Mouse (Mus musculus) splenic B cell, adult 2 months (primary cell): ENCODE results near the gene Med27.
A peak's percentile ranks its signal among the peaks of the same experiment; 100 is the strongest.

Experiments
- DNase-seq: peaks from one replicate; pipeline ENCODE4 v3.0.0-alpha.2; 2011; ENCODE audit warnings: low read depth, low spot score
- H3K27me3 ChIP-seq: 2 replicates; pipeline ENCODE4 v1.6.1; 2012; ENCODE audit warnings: mild to moderate bottlenecking, low read length, moderate library complexity, mixed read lengths; ENCODE audit not compliant: control insufficient read depth, poor library complexity, insufficient read depth, severe bottlenecking
- H3K36me3 ChIP-seq: 2 replicates; pipeline ENCODE4 v1.6.1; 2012; ENCODE audit warnings: mild to moderate bottlenecking, low read length, moderate library complexity, mixed read lengths; ENCODE audit not compliant: control insufficient read depth, poor library complexity, insufficient read depth, severe bottlenecking

Gene Med27

DNA sequence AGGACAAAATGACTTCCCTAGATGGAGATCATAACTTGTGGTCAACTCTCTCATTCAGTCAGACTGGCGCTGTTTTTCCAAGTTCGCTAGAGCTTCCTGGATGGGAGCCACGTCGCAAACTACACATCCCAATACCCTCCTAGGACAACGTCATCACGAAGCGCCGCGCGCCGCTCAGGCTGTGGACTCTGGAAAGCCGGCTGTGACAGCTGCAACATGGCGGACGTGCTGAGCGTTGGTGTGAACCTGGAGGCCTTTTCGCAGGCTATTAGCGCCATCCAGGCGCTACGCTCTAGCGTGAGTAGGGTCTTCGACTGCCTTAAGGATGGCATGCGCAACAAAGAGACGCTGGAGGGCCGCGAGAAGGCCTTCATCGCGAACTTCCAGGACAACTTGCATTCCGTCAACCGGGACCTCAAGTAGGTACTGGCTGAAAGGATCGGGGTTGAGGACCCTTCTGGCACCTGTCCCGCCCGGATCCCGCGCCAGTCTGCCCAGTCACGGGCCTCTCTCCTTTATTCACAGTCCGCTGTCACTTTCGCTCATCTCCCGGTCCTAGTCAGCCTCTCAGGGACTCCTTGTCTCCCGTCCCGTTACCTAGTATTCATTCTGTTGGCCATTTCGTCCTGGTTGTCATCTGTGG is at the start of gene Med27:
Gene Med27 (plus strand): TSS at position 191 of the 643 bp plus-strand sequence.
- DNase-seq: peak; percentile 89
- H3K36me3 ChIP-seq: no peaks in the 10 kb centered on the region
- no peaks in the 10 kb centered on the region for H3K27me3 ChIP-seq

DNA sequence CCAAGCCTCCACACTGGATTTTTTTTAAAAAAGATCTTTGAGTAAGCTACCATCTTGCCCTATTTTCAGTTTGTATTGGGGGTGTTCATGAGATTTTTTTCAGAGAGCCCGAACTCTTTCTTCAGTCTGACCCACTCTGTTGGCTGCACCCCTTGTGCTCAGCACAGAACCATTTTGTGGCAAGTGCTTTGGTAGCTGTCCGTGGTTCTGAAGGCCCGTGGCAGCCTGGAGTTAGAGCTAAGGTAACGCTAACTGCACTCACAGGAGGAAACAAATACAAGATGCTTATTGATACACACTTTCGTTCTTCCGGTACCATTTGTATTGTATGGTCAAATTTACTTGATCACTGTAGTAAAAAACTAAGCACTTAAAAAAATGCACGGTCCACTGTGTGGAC is 36.7 kb upstream of the Med27 start:
- Histone ChIP-seq H3K36me3 (no peaks in the 10 kb centered on the region), H3K27me3 (no peaks in the 10 kb centered on the region)
- DNase-seq: peak; percentile 5

DNA sequence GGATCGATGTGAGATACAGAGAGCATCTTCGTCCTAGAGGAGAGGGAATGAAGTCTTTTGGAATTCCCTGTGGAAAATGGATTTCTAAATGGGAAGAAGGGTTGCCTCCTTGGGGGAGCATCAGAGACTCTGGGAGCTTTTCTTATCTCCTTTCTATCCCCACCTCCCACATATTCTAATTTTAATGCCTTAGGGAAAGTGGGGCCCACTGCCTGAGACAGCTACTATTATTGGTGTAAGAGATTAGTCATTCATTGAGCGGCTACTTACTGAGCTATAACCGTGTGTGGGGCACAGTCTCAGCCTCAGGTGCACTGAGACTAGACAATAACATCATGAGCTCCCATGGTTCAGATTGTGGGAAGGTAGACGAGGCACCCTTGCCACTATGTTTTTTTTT is 34.6 kb upstream of the Med27 start:
- Histone ChIP-seq H3K27me3 (no peaks in the 10 kb centered on the region), H3K36me3 (no peaks in the 10 kb centered on the region)
- DNase-seq: no peak

DNA sequence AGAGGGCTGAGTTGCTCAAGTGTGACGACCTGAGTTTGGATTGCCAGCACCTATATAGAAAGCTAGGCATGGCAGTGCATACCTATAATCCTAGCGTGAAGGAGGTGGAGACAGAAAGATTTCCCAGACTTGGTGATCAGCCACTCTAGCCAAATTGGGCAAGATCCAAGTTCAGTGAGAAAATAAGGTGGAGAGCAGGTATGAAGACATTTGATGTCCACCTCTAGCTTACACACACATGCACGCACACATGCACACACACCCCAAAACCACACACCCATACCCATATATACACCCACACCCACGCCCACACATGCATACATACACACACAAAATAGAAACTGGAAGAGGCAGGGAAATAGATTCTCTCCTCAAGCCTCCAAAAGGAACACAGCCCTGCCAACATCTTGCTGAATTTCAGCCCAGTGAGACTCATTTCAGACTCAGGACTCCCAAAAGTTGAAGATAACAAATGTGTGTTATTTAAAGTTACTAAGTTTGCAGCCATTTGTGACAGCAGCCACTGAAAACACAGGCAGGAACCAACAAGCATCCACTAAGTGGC is 28.6 kb upstream of the Med27 start:
- Histone ChIP-seq H3K36me3 (no peaks in the 10 kb centered on the region), H3K27me3 (no peaks in the 10 kb centered on the region)
- DNase-seq: no peak

DNA sequence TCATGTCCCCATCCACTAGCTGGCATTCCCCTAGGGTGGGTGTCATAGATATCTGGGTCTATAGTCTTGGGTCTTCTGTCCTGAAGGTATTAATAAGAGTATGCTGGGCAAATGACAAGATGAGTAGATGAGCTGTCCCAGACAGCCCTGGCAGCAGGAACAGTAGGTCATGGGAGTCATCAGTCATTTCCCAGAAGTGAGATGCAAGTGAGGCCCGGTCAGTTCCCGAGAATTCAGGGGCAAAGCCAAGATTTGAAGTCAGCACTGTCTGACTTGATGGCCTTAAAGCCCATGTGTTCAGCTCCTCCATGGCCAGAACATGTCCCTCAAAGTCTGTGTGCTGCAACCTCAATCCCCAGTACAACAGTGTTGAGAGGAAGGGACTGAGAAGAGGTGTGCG is 28.0 kb upstream of the Med27 start:
- Histone ChIP-seq H3K36me3 (no peaks in the 10 kb centered on the region), H3K27me3 (no peaks in the 10 kb centered on the region)
- no peak for DNase-seq

DNA sequence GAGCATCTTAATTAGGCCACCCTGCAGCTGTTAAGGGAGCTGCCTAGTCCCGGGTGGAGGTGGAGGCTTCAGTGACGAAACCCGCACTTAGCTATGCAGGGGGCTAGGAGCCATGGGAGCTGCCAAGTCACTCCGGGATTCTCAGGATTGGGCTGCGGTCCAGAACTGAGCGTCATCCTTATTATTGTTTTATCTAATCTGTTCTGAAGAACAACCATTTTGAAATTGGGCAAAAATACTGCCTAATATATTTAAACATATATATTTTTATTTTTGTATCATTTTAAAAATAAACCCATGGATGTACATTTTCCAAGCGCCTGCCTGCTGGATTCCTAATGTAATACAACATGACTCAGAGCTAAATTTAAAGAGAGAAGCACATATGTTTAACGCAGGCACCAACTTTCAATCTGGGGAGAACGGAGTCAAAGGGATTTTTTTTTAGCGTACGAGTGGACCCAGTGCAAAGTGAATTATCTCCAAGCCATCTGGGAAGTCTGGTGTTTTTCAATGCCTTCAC is 26.3 kb upstream of the Med27 start:
- DNase-seq: no peak
- no peaks in the 10 kb centered on the region for H3K36me3 ChIP-seq
- H3K27me3 ChIP-seq: no peaks in the 10 kb centered on the region

DNA sequence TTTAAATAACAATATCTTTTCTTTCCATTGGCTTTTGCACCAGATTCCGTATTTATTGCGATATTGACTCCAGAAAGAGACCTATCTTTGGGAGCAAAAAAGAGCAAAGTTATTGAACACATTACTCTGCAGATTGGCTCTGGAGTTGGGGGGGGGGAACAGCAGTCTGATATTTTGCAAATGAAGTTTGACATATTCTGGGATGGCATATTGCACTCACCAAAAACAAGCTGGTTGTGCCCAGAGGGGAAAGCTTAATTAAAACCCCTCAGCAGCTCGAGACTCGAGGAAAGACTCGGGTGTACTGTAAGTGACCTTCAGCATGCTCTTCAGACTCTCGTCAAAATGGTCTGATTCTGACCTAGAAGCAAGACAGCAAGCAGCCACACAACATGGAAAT is 25.8 kb upstream of the Med27 start:
- Histone ChIP-seq H3K36me3 (no peaks in the 10 kb centered on the region), H3K27me3 (no peaks in the 10 kb centered on the region)
- no peak for DNase-seq

DNA sequence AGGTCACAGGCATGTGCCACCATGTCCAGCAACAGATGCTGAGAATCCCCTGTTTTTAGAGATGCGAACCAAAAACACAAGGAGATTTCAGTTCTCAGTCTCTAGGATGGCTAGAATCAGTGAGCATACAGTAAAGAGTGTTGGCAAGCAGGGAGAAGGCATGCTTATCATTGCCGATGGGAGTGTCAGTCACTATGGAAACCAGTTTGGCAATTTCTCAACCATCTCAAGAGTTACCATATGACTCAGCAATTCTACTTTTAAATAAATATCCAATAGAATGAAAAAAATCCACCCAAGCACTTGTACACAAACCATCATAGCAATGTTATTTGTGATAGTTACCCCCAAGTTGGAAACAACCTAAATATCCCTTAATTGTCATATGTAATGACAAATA is 22.2 kb upstream of the Med27 start:
- Histone ChIP-seq H3K36me3 (no peaks in the 10 kb centered on the region), H3K27me3 (no peaks in the 10 kb centered on the region)
- no peak for DNase-seq

DNA sequence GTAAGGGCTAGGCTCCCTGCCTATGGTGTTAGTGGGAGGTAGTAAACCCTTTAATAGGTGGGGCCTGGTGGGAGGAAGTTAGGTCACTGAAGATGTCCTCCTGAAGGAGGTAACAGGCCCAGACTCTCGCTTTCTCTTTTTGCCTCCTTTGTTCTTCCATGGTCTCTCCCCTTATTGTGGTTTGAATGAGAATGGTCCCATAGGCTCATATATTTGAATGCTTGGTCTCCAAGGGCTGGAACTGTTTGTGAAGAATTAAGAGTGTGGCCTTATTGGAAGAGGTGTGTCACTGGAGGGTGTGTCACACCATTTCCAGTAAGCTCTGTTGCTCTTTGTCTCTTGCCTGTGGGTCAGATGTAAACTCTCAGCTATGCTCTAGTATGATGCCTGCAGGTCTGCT is 16.1 kb upstream of the Med27 start:
- DNase-seq: no peak
- Histone ChIP-seq H3K36me3 (no peaks in the 10 kb centered on the region), H3K27me3 (no peaks in the 10 kb centered on the region)

DNA sequence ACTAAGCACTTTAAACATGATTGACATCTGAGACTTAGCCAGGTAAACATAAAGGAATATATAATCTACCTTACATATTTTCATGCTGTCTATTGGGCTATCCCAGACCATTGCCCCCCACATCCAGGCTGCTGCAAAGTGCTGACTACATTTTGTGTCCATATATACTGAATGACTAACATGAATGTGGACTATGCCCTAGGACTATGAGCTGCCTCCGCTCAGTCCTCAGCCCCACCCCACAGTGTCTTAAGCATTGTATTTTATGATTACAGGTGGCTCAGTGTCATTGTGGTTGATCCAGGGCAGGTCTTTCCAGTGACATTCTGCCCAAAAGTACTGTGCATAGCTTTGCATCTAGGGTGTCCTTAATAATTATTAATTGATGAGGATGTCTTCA is 8.2 kb upstream of the Med27 start:
- no peak for DNase-seq
- no peaks in the 10 kb centered on the region for H3K27me3 ChIP-seq

DNA sequence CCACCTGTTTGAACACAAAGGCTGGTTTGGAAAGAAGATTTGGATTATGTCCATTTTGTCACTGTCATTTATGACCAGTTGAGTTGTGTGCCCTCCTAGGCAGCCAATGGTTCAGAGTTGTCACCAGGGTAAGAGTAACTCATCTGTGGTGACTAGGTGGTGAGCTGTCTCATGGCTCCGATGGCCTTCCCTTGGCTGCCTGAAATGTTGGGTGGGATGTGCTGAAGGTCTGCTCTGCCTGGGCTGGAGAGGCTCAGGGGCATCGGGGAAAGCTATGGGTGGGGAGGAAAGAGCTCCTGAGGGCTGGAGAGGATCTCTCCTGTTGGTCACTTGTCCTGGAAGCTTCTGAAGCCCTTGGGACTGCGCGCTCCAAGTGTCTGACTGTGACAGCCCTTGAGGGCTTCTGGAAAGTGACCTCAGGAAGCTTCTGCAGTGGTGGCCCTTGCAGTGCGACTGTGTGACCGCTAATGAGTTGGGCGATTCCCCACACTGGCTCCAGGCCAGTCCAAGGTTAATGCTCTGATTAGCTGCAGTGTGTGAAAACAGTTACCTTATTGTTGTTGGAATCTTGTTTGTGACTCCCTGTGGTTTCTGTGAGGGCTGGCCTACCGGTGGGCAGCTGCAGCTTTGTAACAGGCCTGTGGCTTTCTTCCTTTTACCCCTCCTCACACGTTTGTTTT is 12.2 kb downstream of the Med27 start:
- no peaks in the 10 kb centered on the region; the same call in 1 of the 2 replicates for H3K36me3 ChIP-seq
- DNase-seq: no peak
- H3K27me3 ChIP-seq: no peaks in the 10 kb centered on the region

More for the DNA sequence above, 8.2 kb upstream of the Med27 start:
- H3K36me3 ChIP-seq: no peaks in the 10 kb centered on the region

DNA sequence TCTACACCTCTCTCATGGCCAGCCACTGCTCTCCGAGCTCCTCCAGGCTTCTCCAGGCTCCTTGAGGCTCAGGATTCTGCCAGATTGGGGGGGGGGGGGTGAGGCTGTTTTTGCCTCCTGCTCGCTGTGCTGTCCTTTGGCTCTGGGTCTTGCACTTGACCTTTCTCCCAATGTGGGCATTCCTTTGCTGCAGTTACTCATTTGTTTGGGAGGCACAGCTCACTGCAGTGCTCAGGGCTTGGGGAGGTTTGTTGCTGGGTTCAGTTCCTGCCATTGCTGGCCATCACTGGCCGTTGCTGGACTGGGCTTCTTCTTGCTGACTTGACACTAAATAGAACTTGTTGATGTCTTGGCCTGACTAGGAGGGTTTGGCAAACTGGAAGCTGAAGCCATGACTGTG is 14.3 kb downstream of the Med27 start:
- DNase-seq: no peak
- Histone ChIP-seq H3K36me3 (no peaks in the 10 kb centered on the region; the same call in 1 of the 2 replicates), H3K27me3 (no peaks in the 10 kb centered on the region)

DNA sequence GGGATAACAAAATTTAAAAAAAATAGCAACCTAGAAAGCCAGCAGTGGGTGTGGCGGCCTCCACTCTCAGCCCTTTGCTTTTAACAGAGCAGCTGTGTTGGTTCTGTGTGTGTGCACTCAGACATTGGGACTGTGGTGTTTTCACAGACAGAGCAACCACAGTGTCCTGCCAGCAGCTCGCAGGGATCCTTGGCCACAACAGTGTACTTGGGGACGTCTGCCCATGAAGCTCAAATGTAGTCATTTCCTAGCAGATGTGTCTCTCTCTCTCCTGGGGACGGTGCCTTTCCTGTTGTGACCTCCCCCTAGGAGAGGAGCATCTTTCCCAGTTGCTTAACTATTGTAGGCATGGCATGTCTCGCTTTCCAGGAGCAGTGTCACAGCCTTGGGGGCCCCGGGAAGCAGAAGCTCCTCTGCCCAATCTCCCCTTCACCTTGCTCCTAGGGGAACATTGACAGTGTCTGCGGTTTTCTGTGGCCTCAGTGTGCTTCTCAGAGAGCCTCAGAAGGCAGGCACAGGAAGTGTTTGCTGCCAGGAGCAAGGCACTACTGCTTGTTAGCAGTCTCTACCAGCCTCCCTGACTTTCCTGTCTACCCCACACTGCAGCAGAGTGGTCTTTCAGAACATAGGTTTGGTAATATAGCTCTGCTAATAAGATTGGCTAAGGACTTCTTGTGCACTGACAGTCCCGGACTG is 18.5 kb downstream of the Med27 start:
- Histone ChIP-seq H3K27me3 (no peaks in the 10 kb centered on the region), H3K36me3 (no peaks in the 10 kb centered on the region)
- DNase-seq: no peak

DNA sequence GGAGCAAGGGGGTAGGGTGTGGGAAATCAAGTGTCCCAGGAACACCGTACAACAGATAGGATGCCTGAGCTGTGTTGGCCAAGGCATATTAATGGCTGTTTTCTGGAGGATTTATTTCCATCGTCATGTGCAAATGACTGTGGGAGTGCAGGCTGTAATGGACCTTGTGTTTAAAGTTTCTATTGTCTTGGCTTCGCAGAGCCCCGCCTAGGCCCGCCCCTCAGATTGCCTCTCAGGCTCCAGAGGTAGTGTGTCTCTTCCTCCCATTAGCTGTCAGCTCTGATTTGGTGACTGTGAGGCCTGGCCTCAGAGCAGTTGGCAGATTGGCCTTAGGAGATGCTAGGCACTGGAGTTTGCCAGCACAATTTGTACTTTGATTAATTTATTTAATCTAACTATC is 22.1 kb downstream of the Med27 start:
- H3K36me3 ChIP-seq: no peaks in the 10 kb centered on the region
- H3K27me3 ChIP-seq: no peaks in the 10 kb centered on the region

DNA sequence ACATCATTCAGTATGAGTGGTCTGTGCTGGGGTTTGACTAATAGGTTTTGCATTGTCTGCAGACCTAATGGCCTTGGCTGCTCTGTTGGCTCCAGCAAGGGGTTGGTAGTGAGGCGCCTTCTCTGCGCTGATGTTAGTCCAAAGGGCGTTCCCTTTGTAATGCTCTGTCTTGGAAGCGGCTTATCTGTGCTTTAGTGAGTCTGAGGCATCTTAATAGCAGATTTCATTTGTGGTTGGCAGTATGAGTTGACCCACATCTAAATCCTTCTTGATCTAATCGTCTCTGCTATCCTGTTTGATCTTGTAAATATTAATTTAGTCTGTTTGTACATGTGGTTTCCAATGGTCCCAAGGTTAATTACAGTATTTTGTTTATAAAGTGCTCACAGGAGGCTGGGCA is 25.6 kb downstream of the Med27 start:
- Histone ChIP-seq H3K36me3 (no peaks in the 10 kb centered on the region), H3K27me3 (no peaks in the 10 kb centered on the region)
- DNase-seq: no peak

More for the DNA sequence above, 22.1 kb downstream of the Med27 start:
- DNase-seq: no peak
